8 mouse cellular contexts compared by ENCODE assay signal in genomic region chr16:45023904-45024303, GRCm38 (mm10).
A peak's percentile ranks its signal among the peaks of the same experiment; 100 is the strongest.
DNase-seq lines count a peak whose midpoint lies in the region; ATAC-seq and TF ChIP-seq lines count a peak whose summit lies in the region.

No protein-coding gene starts in this region.

- DNase-seq in right cerebral cortex, adult 2 months (ENCODE audit: low spot score in 2 of 2), result peak; percentile 54 to 64
- DNase-seq in right cerebral cortex, postnatal 4 days, result no peak
- DNase-seq in adrenal gland, adult 2 months, result peak; percentile 79
- peak; percentile 41 for DNase-seq in embryonic facial prominence, embryonic 10.5 days (ENCODE audit: low spot score)
- DNase-seq in kidney, postnatal 10 days, result peak; percentile 66
- peak; percentile 44 to 70 for DNase-seq in spleen, adult 2 months (ENCODE audit: low read depth in 1 of 2, low spot score in 2 of 2)

- H3K27me3 ChIP-seq in embryonic facial prominence, embryonic 10.5 days (replicated peaks; ENCODE audit: low read depth, poor library complexity, severe bottlenecking), result no peaks in the 10 kb centered on the region
- no peaks in the 10 kb centered on the region for H3K27me3 ChIP-seq in liver, embryonic 16.5 days (ENCODE audit: control insufficient read depth, insufficient read depth, low read depth, low read length)
- H3K27me3 ChIP-seq in spleen, adult 2 months (ENCODE audit: control insufficient read depth, insufficient read depth, low read length), result no peaks in the 10 kb centered on the region
- no peaks in the 10 kb centered on the region for H3K27me3 ChIP-seq in midbrain, embryonic 16.5 days (ENCODE audit: control insufficient read depth, insufficient read depth, low read depth, low read length)

- peak; percentile 65 for ATAC-seq in liver, embryonic 16.5 days (ENCODE audit: low read depth)
- no peak for ATAC-seq in midbrain, embryonic 16.5 days

- no peak overlapping the region for H3K27ac ChIP-seq in embryonic facial prominence, embryonic 10.5 days (replicated peaks)
- H3K27ac ChIP-seq in liver, embryonic 16.5 days (ENCODE audit: low read length), result no peak overlapping the region
- H3K27ac ChIP-seq in spleen, adult 2 months (ENCODE audit: insufficient read depth, low read length), result no peak overlapping the region
- H3K27ac ChIP-seq in midbrain, embryonic 16.5 days (ENCODE audit: low read length), result no peak overlapping the region

- no peaks in the 10 kb centered on the region for H3K9me3 ChIP-seq in embryonic facial prominence, embryonic 10.5 days
- H3K9me3 ChIP-seq in liver, embryonic 16.5 days (replicated peaks; ENCODE audit: control insufficient read depth, low read length), result no peaks in the 10 kb centered on the region
- no peaks in the 10 kb centered on the region for H3K9me3 ChIP-seq in midbrain, embryonic 16.5 days (replicated peaks; ENCODE audit: control insufficient read depth, low read length, poor library complexity, severe bottlenecking)

- no peak for TF ChIP-seq POLR2A in spleen, adult 2 months (IDR thresholded peaks at IDR 0.05; ENCODE audit: low read depth, low read length)

- 65% methylated on average over 4 of the region's 4 CpGs for whole genome bisulfite sequencing in embryonic facial prominence, embryonic 10.5 days
- WGBS in liver, embryonic 16.5 days (ENCODE audit: insufficient replicate concordance), result 18% methylated on average over 4 of the region's 4 CpGs
- WGBS in spleen, adult 2 months, result 30% methylated on average over 4 of the region's 4 CpGs
- whole genome bisulfite sequencing in midbrain, embryonic 16.5 days, result 70% methylated on average over 4 of the region's 4 CpGs

- TF ChIP-seq CTCF in spleen, adult 2 months (IDR thresholded peaks at IDR 0.05; ENCODE audit: extremely low read depth, insufficient read depth, insufficient read length, insufficient replicate concordance), result peak; percentile 59; the same call in 1 of the 2 replicates

- H3K4me2 ChIP-seq in liver, embryonic 16.5 days (ENCODE audit: low read depth, low read length), result no peak overlapping the region
- H3K4me2 ChIP-seq in midbrain, embryonic 16.5 days (ENCODE audit: low read length), result no peak overlapping the region

- H3K36me3 ChIP-seq in embryonic facial prominence, embryonic 10.5 days (replicated peaks), result no peaks in the 10 kb centered on the region
- H3K36me3 ChIP-seq in liver, embryonic 16.5 days (ENCODE audit: control insufficient read depth, insufficient read depth), result no peaks in the 10 kb centered on the region
- no peaks in the 10 kb centered on the region for H3K36me3 ChIP-seq in spleen, adult 2 months (ENCODE audit: control insufficient read depth, insufficient read depth, low read length)
- H3K36me3 ChIP-seq in midbrain, embryonic 16.5 days (ENCODE audit: control insufficient read depth, insufficient read depth, low read length), result no peaks in the 10 kb centered on the region

- no peak overlapping the region for H3K9ac ChIP-seq in liver, embryonic 16.5 days (ENCODE audit: low read depth, low read length)
- H3K9ac ChIP-seq in midbrain, embryonic 16.5 days (ENCODE audit: low read depth, low read length), result no peak overlapping the region

- H3K4me3 ChIP-seq in embryonic facial prominence, embryonic 10.5 days, result no peak overlapping the region
- no peak overlapping the region for H3K4me3 ChIP-seq in liver, embryonic 16.5 days (ENCODE audit: low read depth, low read length)
- no peak overlapping the region for H3K4me3 ChIP-seq in spleen, adult 2 months (ENCODE audit: extremely low read depth, insufficient read depth, insufficient read length)
- H3K4me3 ChIP-seq in midbrain, embryonic 16.5 days (ENCODE audit: low read depth, low read length), result no peak overlapping the region

- H3K4me1 ChIP-seq in embryonic facial prominence, embryonic 10.5 days, result no peaks in the 10 kb centered on the region
- peaks cover 2% of the 10 kb centered on the region; the same call in 1 of the 2 replicates for H3K4me1 ChIP-seq in liver, embryonic 16.5 days (ENCODE audit: control insufficient read depth, low read depth, low read length)
- no peaks in the 10 kb centered on the region for H3K4me1 ChIP-seq in spleen, adult 2 months (ENCODE audit: control insufficient read depth, insufficient read depth, insufficient read length)
- H3K4me1 ChIP-seq in midbrain, embryonic 16.5 days (ENCODE audit: control insufficient read depth, insufficient read depth, low read length), result no peaks in the 10 kb centered on the region
